Mouse (Mus musculus) cerebellum, postnatal 25 days (tissue): ENCODE data around the gene Nipsnap2.
"Not testable (repeated sequence)": the region's sequence is repeated elsewhere in the genome, so short reads cannot be mapped to it uniquely, and the experiment has no call there.

ENCODE experiments used
- DNase-seq, 2 experiments: peaks; one replicate each; pipeline ENCODE4 v3.0.0; 2021; ENCODE audit warnings: mixed read lengths in 2 of 2

The Nipsnap2 gene

GRCm38 (mm10) chr5:129724834-129725773 is at the start of gene Nipsnap2:
Gene Nipsnap2 (plus strand): TSS chr5:129725063.
- DNase-seq = peak; percentile 96 to 98

- DNase-seq = not testable (repeated sequence)
Observed at GRCm38 (mm10) chr5:129685141-129685540, 39.7 kb upstream of the Nipsnap2 start.

- no peak for DNase-seq
Observed at GRCm38 (mm10) chr5:129687621-129688020, 37.2 kb upstream of the Nipsnap2 start.

GRCm38 (mm10) chr5:129690528-129690927 is 34.3 kb upstream of the Nipsnap2 start:
- DNase-seq = no peak

- DNase-seq = no peak
Observed at GRCm38 (mm10) chr5:129700506-129700905, 24.4 kb upstream of the Nipsnap2 start.

- DNase-seq = no peak
Observed at GRCm38 (mm10) chr5:129701706-129702105, 23.2 kb upstream of the Nipsnap2 start.

- no peak for DNase-seq
Observed at GRCm38 (mm10) chr5:129703368-129703767, 21.5 kb upstream of the Nipsnap2 start.

GRCm38 (mm10) chr5:129708412-129708811 is 16.5 kb upstream of the Nipsnap2 start, which contains the start of gene Sept14:
Gene Sept14 (minus strand): TSS chr5:129708512.
- DNase-seq = no peak

GRCm38 (mm10) chr5:129715326-129715861 is 9.5 kb upstream of the Nipsnap2 start, which contains the start of gene Mrps17:
Gene Mrps17 (plus strand): TSS chr5:129715497.
- DNase-seq = peak; percentile 92 to 95

DNA sequence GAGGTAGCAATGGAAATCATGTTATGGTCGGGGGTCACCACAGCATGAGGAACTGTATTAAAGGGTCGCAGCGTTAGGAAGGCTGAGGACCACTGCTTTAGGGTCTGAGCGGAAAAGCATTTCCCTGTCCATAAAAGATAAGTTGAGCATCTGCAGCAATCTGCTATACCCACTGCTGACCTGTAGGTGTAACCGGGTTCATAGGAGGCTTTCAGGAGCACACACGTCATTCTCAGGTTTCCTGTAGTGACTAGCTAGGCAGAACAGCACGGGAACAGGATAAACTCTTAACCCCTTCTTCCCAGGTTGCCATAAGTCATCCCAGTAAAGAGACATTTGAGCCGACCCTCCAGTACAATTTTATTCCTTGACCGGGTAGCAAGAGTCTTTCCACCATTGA is 7.8 kb upstream of the Nipsnap2 start:
- DNase-seq = no peak

GRCm38 (mm10) chr5:129720176-129720575 is 4.7 kb upstream of the Nipsnap2 start:
- no peak for DNase-seq

DNA sequence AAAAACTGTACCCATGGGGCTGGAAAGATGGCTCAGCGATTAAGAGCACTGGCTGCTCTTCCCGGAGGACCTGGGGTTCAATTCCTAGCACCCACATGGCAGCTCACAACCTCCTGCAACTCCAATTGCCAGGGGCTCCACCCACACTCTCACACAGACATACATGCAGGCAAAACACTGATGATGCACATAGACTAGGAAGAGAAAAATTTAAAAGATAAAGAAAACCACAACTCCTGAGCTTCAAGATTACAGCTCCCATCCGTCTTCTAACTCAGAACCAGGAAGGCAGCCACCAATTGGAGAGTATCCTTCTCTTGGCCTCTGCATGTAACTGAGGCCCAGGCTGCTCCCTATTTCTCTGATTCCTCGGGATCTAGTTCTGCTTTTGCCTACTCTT is 595 bp upstream of the Nipsnap2 start:
- DNase-seq = no peak

DNA sequence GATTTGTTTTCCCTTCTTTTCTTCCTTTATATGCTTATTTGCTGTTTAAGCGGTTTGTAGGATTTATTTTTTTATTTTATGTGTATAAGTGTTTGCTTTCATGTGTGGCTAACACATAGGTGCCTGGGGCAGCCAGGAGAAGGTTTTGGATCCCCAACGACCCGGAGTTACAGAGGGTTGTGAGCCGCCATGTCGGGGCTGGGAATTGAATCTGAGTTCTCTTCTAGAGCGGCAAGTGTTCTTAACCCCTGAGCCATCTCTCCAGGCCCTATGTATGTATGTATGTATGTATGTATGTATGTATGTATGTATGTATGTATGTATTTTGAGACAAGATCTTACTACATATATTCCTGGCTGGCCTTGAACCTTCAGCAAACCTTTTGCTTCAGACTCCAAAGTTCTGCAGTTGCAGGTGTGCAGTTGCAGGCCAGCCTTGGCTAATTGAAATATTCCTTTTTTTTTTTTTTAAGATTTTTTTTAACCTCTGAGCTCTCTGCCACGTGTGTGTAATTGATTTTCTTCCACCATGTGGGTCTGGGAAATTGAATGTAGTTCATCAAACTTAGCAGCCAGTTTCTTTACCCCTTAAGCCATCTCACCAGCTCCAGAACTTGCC is 1.0 kb downstream of the Nipsnap2 start:
- DNase-seq = peak; percentile 38 to 49

GRCm38 (mm10) chr5:129726784-129727183 is 1.9 kb downstream of the Nipsnap2 start:
- DNase-seq = no peak

DNA sequence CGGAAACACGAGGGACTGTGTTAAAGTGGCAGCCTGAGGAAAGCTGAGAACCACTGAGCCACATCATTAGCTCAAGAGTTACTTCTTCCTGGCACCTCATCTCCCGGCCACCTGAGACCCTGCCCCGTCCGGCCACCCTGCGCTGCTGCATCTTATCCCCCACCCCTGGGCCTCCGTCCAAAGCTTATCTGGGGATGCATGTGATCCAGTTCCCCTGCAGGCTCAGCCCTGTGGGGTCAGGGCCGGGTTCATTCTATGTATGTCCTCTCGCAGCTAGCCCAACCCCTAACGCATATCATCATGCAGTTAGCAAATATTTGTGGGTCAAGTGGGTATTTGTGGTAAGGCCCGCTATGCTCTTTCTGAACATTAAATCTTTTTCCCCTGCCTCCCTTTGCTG is 4.4 kb downstream of the Nipsnap2 start:
- DNase-seq = peak; percentile 27 to 47

GRCm38 (mm10) chr5:129730344-129730743 is 5.5 kb downstream of the Nipsnap2 start:
- DNase-seq = peak; percentile 84 to 85

GRCm38 (mm10) chr5:129731021-129731420 is 6.2 kb downstream of the Nipsnap2 start:
- peak; percentile 33 to 40 for DNase-seq

GRCm38 (mm10) chr5:129740976-129741375 is 16.1 kb downstream of the Nipsnap2 start:
- peak; percentile 28 to 60 for DNase-seq

GRCm38 (mm10) chr5:129742903-129743488 is 18.1 kb downstream of the Nipsnap2 start:
- no peak for DNase-seq

GRCm38 (mm10) chr5:129744050-129744449 is 19.2 kb downstream of the Nipsnap2 start:
- no peak for DNase-seq

- no peak for DNase-seq
Observed at GRCm38 (mm10) chr5:129756886-129757285, 32.0 kb downstream of the Nipsnap2 start.

DNA sequence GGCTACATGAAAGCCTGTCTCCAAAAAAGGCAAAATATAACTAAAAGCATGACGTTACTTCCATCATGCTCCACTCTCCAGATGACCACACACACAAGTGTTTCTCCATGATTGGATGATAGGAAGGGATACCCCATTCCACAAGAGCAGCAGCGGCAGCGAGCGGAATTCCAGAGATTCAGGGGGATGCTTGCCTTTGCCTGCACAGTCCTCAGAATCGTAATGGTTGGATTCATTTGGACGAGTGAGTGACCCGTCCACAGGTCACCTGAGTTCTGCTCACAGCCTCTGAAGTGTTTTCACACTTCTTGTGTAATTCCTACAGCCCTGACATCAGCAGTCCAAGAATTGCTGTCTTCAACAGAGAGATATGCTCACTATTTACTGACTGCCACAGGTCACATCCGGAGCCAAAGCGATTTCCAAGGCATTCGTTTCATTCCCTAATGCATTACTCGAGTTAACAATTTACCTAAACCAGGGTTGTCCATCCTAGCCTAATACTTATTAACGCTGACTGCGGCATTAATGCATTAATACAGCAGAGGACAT is 35.1 kb downstream of the Nipsnap2 start:
- no peak for DNase-seq
